Mouse (Mus musculus): ENCODE results near the gene Pole4.

Gene Pole4

GRCm38 (mm10) chr6:82613201-82613600 is 92.0 kb downstream of the Pole4 start:
- no peak for DNase-seq (ENCODE audit: low spot score)

- DNase-seq (ENCODE audit: low spot score) = no peak
Measured at GRCm38 (mm10) chr6:82611049-82611448, 94.1 kb downstream of the Pole4 start.

- DNase-seq (ENCODE audit: low spot score) = no peak
Measured at GRCm38 (mm10) chr6:82609339-82609926, 95.7 kb downstream of the Pole4 start.

GRCm38 (mm10) chr6:82608756-82609155 is 96.4 kb downstream of the Pole4 start:
- no peak for DNase-seq (ENCODE audit: low spot score)

- DNase-seq (ENCODE audit: low spot score) = no peak
Measured at GRCm38 (mm10) chr6:82604791-82605190, 100.4 kb downstream of the Pole4 start.

- DNase-seq (ENCODE audit: low spot score) = peak; percentile 26
Measured at GRCm38 (mm10) chr6:82603665-82604064, 101.5 kb downstream of the Pole4 start.

- DNase-seq (ENCODE audit: low spot score) = no peak
Measured at GRCm38 (mm10) chr6:82603228-82603627, 101.9 kb downstream of the Pole4 start.

- DNase-seq (ENCODE audit: low spot score) = no peak
Measured at GRCm38 (mm10) chr6:82595461-82596090, 109.6 kb downstream of the Pole4 start.

- no peak for DNase-seq (ENCODE audit: low spot score)
Measured at GRCm38 (mm10) chr6:82589387-82589786, 115.8 kb downstream of the Pole4 start.

- no peak for DNase-seq (ENCODE audit: low spot score)
Measured at GRCm38 (mm10) chr6:82585396-82585795, 119.8 kb downstream of the Pole4 start.

GRCm38 (mm10) chr6:82575445-82575844 is 129.7 kb downstream of the Pole4 start:
- DNase-seq (ENCODE audit: low spot score) = no peak
